Mouse (Mus musculus): Measurements from ENCODE around the gene Gpbar1. TPM values are rescaled to one million over a fixed set of nuclear protein-coding genes. Genes with fewer than 3 reads are reported as not detected.

Gpbar1 gene
- polyA plus RNA-seq, 1 experiment from 2014 or later: 0.18 TPM

GRCm38 (mm10) chr1:74280591-74281325 lies 2.4 kb downstream of the Gpbar1 start:
- Histone ChIP-seq H3K4me3 (ENCODE audit: low read depth, low read length) (no peak overlapping the region), H3K9me3 (ENCODE audit: low read length) (no peaks in the 10 kb centered on the region), H3K4me2 (replicated peaks; ENCODE audit: low read depth, low read length) (no peak overlapping the region), H3K9ac (replicated peaks; ENCODE audit: low read depth) (no peak overlapping the region), H3K27me3 (replicated peaks; ENCODE audit: insufficient read depth, low read length) (no peaks in the 10 kb centered on the region), H3K36me3 (ENCODE audit: insufficient read depth, low read length) (peaks cover 27% of the 10 kb centered on the region; the same call in 1 of the 2 replicates), H3K4me1 (ENCODE audit: insufficient read depth, low read depth, low read length) (0 out of 2 replicates have a peak, but pooled peaks cover 3% of the 10 kb centered on the region), H3K27ac (ENCODE audit: low read length) (no peak overlapping the region)
- TF ChIP-seq CTCF (IDR thresholded peaks at IDR 0.05) (no peak), EP300 (IDR thresholded peaks at IDR 0.05) (no peak)
- DNase-seq (ENCODE audit: low spot score): no peak
- WGBS: 91% methylated on average over 14 of the region's 14 CpGs
- ATAC-seq: no peak

GRCm38 (mm10) chr1:74281372-74281771 lies 3.0 kb downstream of the Gpbar1 start:
- Histone ChIP-seq H3K4me3 (ENCODE audit: low read depth, low read length) (no peak overlapping the region), H3K36me3 (ENCODE audit: insufficient read depth, low read length) (peaks cover 27% of the 10 kb centered on the region; the same call in 1 of the 2 replicates), H3K27ac (ENCODE audit: low read length) (no peak overlapping the region), H3K9me3 (ENCODE audit: low read length) (no peaks in the 10 kb centered on the region), H3K4me1 (ENCODE audit: insufficient read depth, low read depth, low read length) (0 out of 2 replicates have a peak, but pooled peaks cover 5% of the 10 kb centered on the region), H3K27me3 (replicated peaks; ENCODE audit: insufficient read depth, low read length) (no peaks in the 10 kb centered on the region), H3K4me2 (replicated peaks; ENCODE audit: low read depth, low read length) (no peak overlapping the region), H3K9ac (replicated peaks; ENCODE audit: low read depth) (no peak overlapping the region)
- 86% methylated on average over 2 of the region's 2 CpGs for WGBS
- no peak for DNase-seq (ENCODE audit: low spot score)
- no peak for TF ChIP-seq EP300 (IDR thresholded peaks at IDR 0.05)
- no peak for TF ChIP-seq CTCF (IDR thresholded peaks at IDR 0.05)
- no peak for ATAC-seq

GRCm38 (mm10) chr1:74281886-74282285 lies 3.5 kb downstream of the Gpbar1 start:
- H3K9ac ChIP-seq (replicated peaks; ENCODE audit: low read depth): no peak overlapping the region
- no peaks in the 10 kb centered on the region for H3K9me3 ChIP-seq (ENCODE audit: low read length)
- DNase-seq (ENCODE audit: low spot score): no peak
- WGBS: 95% methylated on average over 8 of the region's 8 CpGs
- H3K4me2 ChIP-seq (replicated peaks; ENCODE audit: low read depth, low read length): no peak overlapping the region
- H3K4me1 ChIP-seq (ENCODE audit: insufficient read depth, low read depth, low read length): 0 out of 2 replicates have a peak, but pooled peaks cover 5% of the 10 kb centered on the region
- peaks cover 27% of the 10 kb centered on the region; the same call in 1 of the 2 replicates for H3K36me3 ChIP-seq (ENCODE audit: insufficient read depth, low read length)
- no peak overlapping the region for H3K27ac ChIP-seq (ENCODE audit: low read length)
- TF ChIP-seq CTCF (IDR thresholded peaks at IDR 0.05): no peak
- TF ChIP-seq EP300 (IDR thresholded peaks at IDR 0.05): no peak
- no peaks in the 10 kb centered on the region for H3K27me3 ChIP-seq (replicated peaks; ENCODE audit: insufficient read depth, low read length)
- no peak overlapping the region for H3K4me3 ChIP-seq (ENCODE audit: low read depth, low read length)
- ATAC-seq: no peak

- peaks cover 30% of the 10 kb centered on the region; the same call in 1 of the 2 replicates for H3K36me3 ChIP-seq (ENCODE audit: insufficient read depth, low read length)
- DNase-seq (ENCODE audit: low spot score): no peak
- WGBS: 84% methylated on average over 10 of the region's 10 CpGs
- H3K4me1 ChIP-seq (ENCODE audit: insufficient read depth, low read depth, low read length): 0 out of 2 replicates have a peak, but pooled peaks cover 5% of the 10 kb centered on the region
- ATAC-seq: no peak
- no peak overlapping the region for H3K4me3 ChIP-seq (ENCODE audit: low read depth, low read length)
- no peak overlapping the region for H3K4me2 ChIP-seq (replicated peaks; ENCODE audit: low read depth, low read length)
- H3K9me3 ChIP-seq (ENCODE audit: low read length): no peaks in the 10 kb centered on the region
- H3K27ac ChIP-seq (ENCODE audit: low read length): no peak overlapping the region
- H3K9ac ChIP-seq (replicated peaks; ENCODE audit: low read depth): no peak overlapping the region
- H3K27me3 ChIP-seq (replicated peaks; ENCODE audit: insufficient read depth, low read length): no peaks in the 10 kb centered on the region
- TF ChIP-seq EP300 (IDR thresholded peaks at IDR 0.05) (no peak), CTCF (IDR thresholded peaks at IDR 0.05) (no peak)
Observed at GRCm38 (mm10) chr1:74282896-74283625, 4.7 kb downstream of the Gpbar1 start.

- 15% methylated on average over 13 of the region's 15 CpGs for WGBS
Observed at GRCm38 (mm10) chr1:74283686-74284463, 5.5 kb downstream of the Gpbar1 start.

More at GRCm38 (mm10) chr1:74283686-74284463, 5.5 kb downstream of the Gpbar1 start:
- no peaks in the 10 kb centered on the region for H3K27me3 ChIP-seq (replicated peaks; ENCODE audit: insufficient read depth, low read length)
- peak overlapping the region; percentile 74 for H3K4me3 ChIP-seq (ENCODE audit: low read depth, low read length)
- H3K9ac ChIP-seq (replicated peaks; ENCODE audit: low read depth): peak overlapping the region; percentile 70
- peaks cover 10% of the 10 kb centered on the region for H3K4me1 ChIP-seq (ENCODE audit: insufficient read depth, low read depth, low read length)
- no peaks in the 10 kb centered on the region for H3K9me3 ChIP-seq (ENCODE audit: low read length)
- peak overlapping the region; percentile 74 for H3K27ac ChIP-seq (ENCODE audit: low read length)
- peak overlapping the region; percentile 68 for H3K4me2 ChIP-seq (replicated peaks; ENCODE audit: low read depth, low read length)
- DNase-seq (ENCODE audit: low spot score) (peak; percentile 83), ATAC-seq (peak; percentile 43)
- TF ChIP-seq CTCF (IDR thresholded peaks at IDR 0.05) (no peak), EP300 (IDR thresholded peaks at IDR 0.05) (no peak)
- H3K36me3 ChIP-seq (ENCODE audit: insufficient read depth, low read length): peaks cover 37% of the 10 kb centered on the region; the same call in 1 of the 2 replicates

All from lung, postnatal 0 days (tissue).